Mouse (Mus musculus): ENCODE measurements around the gene Mtus2. TPM values are rescaled to one million over a fixed set of nuclear protein-coding genes. Genes with fewer than 3 reads are reported as not detected.

Gene Mtus2
- total and polyA plus RNA-seq, 3 experiments, result 0.08 TPM; not detected in 2

GRCm38 (mm10) chr5:148360922-148361758 lies 404.0 kb downstream of the Mtus2 start (continued):
- no peak for TF ChIP-seq POLR2AphosphoS5 (IDR thresholded peaks at IDR 0.05; ENCODE audit: borderline replicate concordance, low read depth, low read length)
- TF ChIP-seq SMC3 (IDR thresholded peaks at IDR 0.05; ENCODE audit: low read depth, low read length), result no peak
- no peak for TF ChIP-seq MYB (IDR thresholded peaks at IDR 0.05; ENCODE audit: low read depth, low read length)
- TF ChIP-seq UBTF (IDR thresholded peaks at IDR 0.05; ENCODE audit: borderline replicate concordance, insufficient read depth, low read depth, low read length), result no peak
- TF ChIP-seq TBP (IDR thresholded peaks at IDR 0.05; ENCODE audit: low read depth, low read length), result no peak
- no peak for TF ChIP-seq MAFK (IDR thresholded peaks at IDR 0.05; ENCODE audit: borderline replicate concordance, low read depth, low read length)
- no peak for TF ChIP-seq TAL1 (IDR thresholded peaks at IDR 0.05; ENCODE audit: low read length)
- TF ChIP-seq ETS1 (IDR thresholded peaks at IDR 0.05; ENCODE audit: low read depth, low read length), result peak; percentile 72
- TF ChIP-seq TCF12 (IDR thresholded peaks at IDR 0.05; ENCODE audit: low read depth, low read length), result no peak
- TF ChIP-seq E2F4 (IDR thresholded peaks at IDR 0.05; ENCODE audit: borderline replicate concordance, low read depth, low read length), result no peak
- peak; percentile 68; the same call in 1 of the 2 replicates for TF ChIP-seq ELF1 (IDR thresholded peaks at IDR 0.05; ENCODE audit: low read depth, low read length)
- peak; percentile 84 for TF ChIP-seq MXI1 (IDR thresholded peaks at IDR 0.05; ENCODE audit: low read depth, low read length)
- TF ChIP-seq ZNF384 (IDR thresholded peaks at IDR 0.05; ENCODE audit: low read depth, low read length), result no peak
- no peak for TF ChIP-seq ZMIZ1 (IDR thresholded peaks at IDR 0.05; ENCODE audit: low read depth, low read length)
- no peak for TF ChIP-seq CTCF (IDR thresholded peaks at IDR 0.05 in 2 of 3, conservative IDR thresholded peaks at IDR 0.05 in 1 of 3; ENCODE audit: control insufficient read depth in 1 of 3, insufficient read depth in 1 of 3, low read depth in 2 of 3, low read length in 3 of 3, poor library complexity in 1 of 3, severe bottlenecking in 1 of 3)
- peak; percentile 81 for TF ChIP-seq SIN3A (IDR thresholded peaks at IDR 0.05; ENCODE audit: low read length)
- TF ChIP-seq NRF1 (IDR thresholded peaks at IDR 0.05; ENCODE audit: insufficient read depth, low read depth, low read length, poor library complexity, severe bottlenecking), result no peak
- TF ChIP-seq JUND (IDR thresholded peaks at IDR 0.05; ENCODE audit: low read depth, low read length), result no peak

GRCm38 (mm10) chr5:148361759-148362010 lies 404.6 kb downstream of the Mtus2 start:
- DNase-seq (ENCODE audit: low read depth, low spot score), result no peak
- Histone ChIP-seq H3K27ac (ENCODE audit: control insufficient read depth, low read depth, low read length) (no peak overlapping the region), H3K36me3 (ENCODE audit: control insufficient read depth in 1 of 2, insufficient read depth in 2 of 2, low read length in 2 of 2) (peaks cover 25 to 54% of the 10 kb centered on the region in 2 experiments), H3K9me3 (replicated peaks; ENCODE audit: insufficient read depth, low read length) (no peaks in the 10 kb centered on the region), H3K79me2 (ENCODE audit: control insufficient read depth, insufficient read depth, low read length, poor library complexity) (peaks cover 40% of the 10 kb centered on the region), H3K4me1 (ENCODE audit: control insufficient read depth in 1 of 2, insufficient read depth in 2 of 2, low read length in 2 of 2) (peaks cover 0 to 23% of the 10 kb centered on the region in 2 experiments), H3K27me3 (ENCODE audit: control insufficient read depth in 1 of 2, insufficient read depth in 2 of 2, low read length in 2 of 2) (no peaks in the 10 kb centered on the region), H3K4me3 (ENCODE audit: control insufficient read depth in 1 of 2, insufficient read depth in 1 of 2, low read depth in 2 of 2, low read length in 2 of 2) (no peak overlapping the region), H3K9ac (ENCODE audit: control insufficient read depth, low read depth, low read length, poor library complexity, severe bottlenecking) (no peak overlapping the region)
- TF ChIP-seq GATA1 (IDR thresholded peaks at IDR 0.05; ENCODE audit: low read depth, low read length), result no peak
- TF ChIP-seq ZKSCAN1 (IDR thresholded peaks at IDR 0.05; ENCODE audit: low read depth, low read length), result no peak
- TF ChIP-seq TCF12 (IDR thresholded peaks at IDR 0.05; ENCODE audit: low read depth, low read length), result no peak
- no peak for TF ChIP-seq RAD21 (IDR thresholded peaks at IDR 0.05; ENCODE audit: low read depth, low read length)
- no peak for TF ChIP-seq CHD2 (IDR thresholded peaks at IDR 0.05; ENCODE audit: low read length)
- no peak for TF ChIP-seq ELF1 (IDR thresholded peaks at IDR 0.05; ENCODE audit: low read depth, low read length)
- TF ChIP-seq CHD1 (IDR thresholded peaks at IDR 0.05; ENCODE audit: low read depth, low read length), result no peak
- TF ChIP-seq NELFE (IDR thresholded peaks at IDR 0.05; ENCODE audit: low read depth, low read length), result no peak
- TF ChIP-seq HCFC1 (IDR thresholded peaks at IDR 0.05; ENCODE audit: low read depth, low read length), result no peak
- no peak for TF ChIP-seq SIN3A (IDR thresholded peaks at IDR 0.05; ENCODE audit: low read length)
- TF ChIP-seq ZC3H11A (IDR thresholded peaks at IDR 0.05; ENCODE audit: low read depth, low read length), result no peak
- TF ChIP-seq ZNF384 (IDR thresholded peaks at IDR 0.05; ENCODE audit: low read depth, low read length), result no peak
- no peak for TF ChIP-seq KAT2A (conservative IDR thresholded peaks at IDR 0.05; ENCODE audit: low read depth, low read length)
- no peak for TF ChIP-seq TAL1 (IDR thresholded peaks at IDR 0.05; ENCODE audit: low read length)
- TF ChIP-seq UBTF (IDR thresholded peaks at IDR 0.05; ENCODE audit: borderline replicate concordance, insufficient read depth, low read depth, low read length), result no peak
